Mouse (Mus musculus) kidney, embryonic 14.5 days (tissue): ENCODE results near the gene Ptprd. TPM values are rescaled to one million over a fixed set of nuclear protein-coding genes. Genes with fewer than 3 reads are reported as not detected.
A peak's percentile ranks its signal among the peaks of the same experiment; 100 is the strongest.

Source experiments
- ATAC-seq: fragments of 200-750 bp; cut with Nextera tagmentation; 2 replicates; pipeline ENCODE4 v1.8.0; 2017; ENCODE audit warnings: moderate number of reproducible peaks, mild to moderate bottlenecking, moderate TSS enrichment, moderate library complexity; ENCODE audit not compliant: low FRiP score, low TSS enrichment
- H3K27ac ChIP-seq: fragments of 300-500 bp; sonication (generic); 2 replicates; pipeline ENCODE4 v1.5.1; 2014; ENCODE audit warnings: low read depth, mild to moderate bottlenecking, low read length, moderate library complexity, mixed read lengths
- H3K27me3 ChIP-seq: fragments of 300-500 bp; sonication (generic); 2 replicates; pipeline ENCODE4 v1.6.1; 2014; ENCODE audit warnings: mild to moderate bottlenecking, low read length; ENCODE audit not compliant: control insufficient read depth, insufficient read depth
- H3K36me3 ChIP-seq: fragments of 300-500 bp; sonication (generic); 2 replicates; pipeline ENCODE4 v1.6.1; 2014; ENCODE audit warnings: low read length, mixed read lengths; ENCODE audit not compliant: control insufficient read depth, insufficient read depth
- H3K4me1 ChIP-seq: fragments of 300-500 bp; sonication (generic); 2 replicates; pipeline ENCODE4 v1.6.1; 2014; ENCODE audit warnings: low read length, mixed read lengths; ENCODE audit not compliant: control insufficient read depth, insufficient read depth
- H3K4me2 ChIP-seq: fragments of 300-500 bp; sonication (generic); replicated peaks from 2 replicates; pipeline ENCODE4 v1.6.1; 2014; ENCODE audit warnings: low read depth, mild to moderate bottlenecking, low read length
- H3K4me3 ChIP-seq: fragments of 300-500 bp; sonication (generic); 2 replicates; pipeline ENCODE4 v1.5.1; 2014; ENCODE audit warnings: mild to moderate bottlenecking, low read length
- H3K9ac ChIP-seq: fragments of 300-500 bp; sonication (generic); 2 replicates; pipeline ENCODE4 v1.6.1; 2014; ENCODE audit warnings: low read depth, mild to moderate bottlenecking, low read length, moderate library complexity
- H3K9me3 ChIP-seq: fragments of 300-500 bp; sonication (generic); 2 replicates; pipeline ENCODE4 v1.6.1; 2016; ENCODE audit warnings: low read length; ENCODE audit not compliant: control insufficient read depth
- WGBS: fragments of 180-500 bp; shearing (Covaris S2); extraction: QIAGEN DNeasy Blood & Tissue Kit; methylation state at CpG from one replicate; pipeline ENCODE4 v1.1.7; 2014; 5-methylcytosine and 5-hydroxymethylcytosine counted together
- polyA plus RNA-seq: library from polyadenylated mRNA; unstranded; fragments of >200 nt; fragmentation: Nextera tagmentation; extraction: Ambion mirVana; gene quantifications from 2 replicates; pipeline ENCODE4 v1.2.1, GENCODE M21; 2014

The Ptprd gene
- polyA plus RNA-seq, 1 experiment from 2014 or later = 34.8 TPM

DNA sequence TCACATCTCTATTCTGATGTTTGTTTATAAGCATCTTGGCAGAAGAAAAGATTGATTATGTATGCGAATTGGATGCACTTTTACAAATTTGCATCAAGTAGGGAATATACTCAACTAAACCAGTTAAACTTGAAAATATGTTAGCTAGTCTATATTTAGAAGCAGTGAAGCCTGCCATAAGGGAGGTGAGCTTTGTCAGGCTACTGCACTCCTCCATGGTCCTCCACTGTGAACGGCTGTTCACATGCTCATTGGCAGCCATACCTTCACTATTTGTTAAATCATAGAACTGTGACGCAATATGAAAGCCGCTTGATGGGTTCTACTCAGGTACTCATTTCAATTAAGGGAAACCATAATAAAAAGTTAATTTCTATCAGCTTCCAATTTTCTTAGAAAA, 1215.6 kb downstream of the Ptprd start:
- ATAC-seq = no peak
- Histone ChIP-seq H3K9me3 (no peaks in the 10 kb centered on the region), H3K4me1 (no peaks in the 10 kb centered on the region), H3K9ac (no peak overlapping the region), H3K36me3 (no peaks in the 10 kb centered on the region), H3K4me3 (no peak overlapping the region), H3K27ac (no peak overlapping the region), H3K27me3 (no peaks in the 10 kb centered on the region), H3K4me2 (no peak overlapping the region)
- WGBS = 89% methylated on average over 4 of the region's 4 CpGs

DNA sequence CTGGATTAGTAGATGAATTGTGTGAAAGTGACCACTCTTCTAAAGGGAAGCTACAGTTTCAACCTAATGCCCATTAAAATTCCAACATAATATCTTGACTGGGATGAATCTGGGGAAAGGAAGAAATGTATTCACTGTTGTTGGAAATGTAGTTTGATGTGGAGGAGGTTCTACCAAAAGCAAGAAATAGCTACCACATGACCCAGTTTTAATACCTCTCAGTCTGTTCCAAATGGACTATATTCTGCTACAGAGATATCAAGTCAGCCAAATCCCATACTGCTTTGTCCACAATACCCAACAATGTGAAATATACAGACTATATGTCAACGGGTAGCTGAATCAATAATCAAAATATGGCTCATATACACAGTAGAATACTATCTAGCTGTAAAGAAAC, 1221.8 kb downstream of the Ptprd start:
- no peaks in the 10 kb centered on the region for H3K9me3 ChIP-seq
- no peak overlapping the region for H3K4me3 ChIP-seq
- H3K4me2 ChIP-seq = no peak overlapping the region
- WGBS = 98% methylated on average over 1 of the region's 1 CpGs
- no peak overlapping the region for H3K27ac ChIP-seq
- H3K36me3 ChIP-seq = no peaks in the 10 kb centered on the region
- H3K4me1 ChIP-seq = no peaks in the 10 kb centered on the region
- ATAC-seq = no peak
- H3K27me3 ChIP-seq = no peaks in the 10 kb centered on the region
- H3K9ac ChIP-seq = no peak overlapping the region

DNA sequence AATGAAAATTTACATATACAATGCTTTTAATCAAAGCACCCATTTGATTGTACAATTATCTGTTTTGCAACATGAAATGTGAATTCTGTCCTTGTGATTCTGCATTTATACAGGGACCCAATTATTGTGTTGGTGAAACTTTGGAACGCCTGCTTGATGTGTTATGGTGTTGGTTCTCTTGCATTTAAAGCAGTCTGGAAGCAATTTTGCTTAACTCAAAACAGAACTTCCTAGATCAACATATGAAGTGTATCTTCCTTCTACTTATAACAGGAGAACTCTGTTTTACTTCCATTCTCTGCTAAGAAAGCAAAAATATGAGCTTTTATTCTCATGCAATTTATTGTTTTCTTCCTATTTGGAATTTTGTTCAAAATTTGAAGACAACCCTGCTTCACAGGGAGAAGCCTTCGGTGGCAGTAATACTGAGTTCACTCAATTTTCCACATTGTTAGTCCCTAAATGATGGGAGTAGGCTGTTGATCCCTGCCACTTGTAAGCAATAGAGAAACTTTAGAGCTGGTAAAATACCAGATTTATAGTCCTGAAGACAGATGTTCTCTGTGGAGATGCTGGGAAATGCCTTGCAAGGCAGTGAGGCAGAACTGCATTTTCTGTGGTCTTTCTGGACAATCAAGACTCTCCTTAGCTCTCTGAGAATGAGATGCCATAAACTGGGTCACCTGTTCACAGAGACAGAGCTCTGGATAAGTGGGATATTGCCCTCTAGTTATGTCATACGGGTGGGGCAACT, 1234.5 kb downstream of the Ptprd start:
- Histone ChIP-seq H3K36me3 (no peaks in the 10 kb centered on the region), H3K9me3 (no peaks in the 10 kb centered on the region), H3K4me1 (no peaks in the 10 kb centered on the region), H3K9ac (no peak overlapping the region), H3K4me2 (no peak overlapping the region), H3K27ac (no peak overlapping the region), H3K27me3 (no peaks in the 10 kb centered on the region), H3K4me3 (no peak overlapping the region)
- 46% methylated on average over 3 of the region's 3 CpGs for WGBS
- peak; percentile 83 for ATAC-seq

DNA sequence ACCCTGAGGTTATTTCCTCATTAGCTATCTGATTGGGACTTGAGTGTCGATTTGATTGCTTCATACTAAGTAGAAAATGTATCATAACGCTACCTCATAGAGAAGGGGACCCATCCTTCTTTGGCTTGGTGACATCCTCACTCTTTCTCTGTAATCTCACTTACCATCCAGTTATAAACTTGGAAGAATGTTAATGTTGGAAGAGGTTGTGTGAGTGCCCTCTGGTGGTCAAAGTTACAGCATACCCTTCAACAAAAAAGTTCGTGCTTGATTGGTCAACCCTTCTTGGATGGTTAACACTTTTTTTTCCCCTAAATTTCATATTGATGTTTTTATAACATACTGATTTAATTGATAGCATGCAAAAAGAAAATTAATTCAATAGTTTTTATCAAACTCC, 1263.5 kb downstream of the Ptprd start:
- Histone ChIP-seq H3K4me3 (no peak overlapping the region), H3K4me2 (no peak overlapping the region), H3K9ac (no peak overlapping the region), H3K36me3 (no peaks in the 10 kb centered on the region), H3K9me3 (no peaks in the 10 kb centered on the region), H3K4me1 (no peaks in the 10 kb centered on the region), H3K27ac (no peak overlapping the region), H3K27me3 (no peaks in the 10 kb centered on the region)
- no peak for ATAC-seq
- WGBS = 40% methylated on average over 3 of the region's 3 CpGs

DNA sequence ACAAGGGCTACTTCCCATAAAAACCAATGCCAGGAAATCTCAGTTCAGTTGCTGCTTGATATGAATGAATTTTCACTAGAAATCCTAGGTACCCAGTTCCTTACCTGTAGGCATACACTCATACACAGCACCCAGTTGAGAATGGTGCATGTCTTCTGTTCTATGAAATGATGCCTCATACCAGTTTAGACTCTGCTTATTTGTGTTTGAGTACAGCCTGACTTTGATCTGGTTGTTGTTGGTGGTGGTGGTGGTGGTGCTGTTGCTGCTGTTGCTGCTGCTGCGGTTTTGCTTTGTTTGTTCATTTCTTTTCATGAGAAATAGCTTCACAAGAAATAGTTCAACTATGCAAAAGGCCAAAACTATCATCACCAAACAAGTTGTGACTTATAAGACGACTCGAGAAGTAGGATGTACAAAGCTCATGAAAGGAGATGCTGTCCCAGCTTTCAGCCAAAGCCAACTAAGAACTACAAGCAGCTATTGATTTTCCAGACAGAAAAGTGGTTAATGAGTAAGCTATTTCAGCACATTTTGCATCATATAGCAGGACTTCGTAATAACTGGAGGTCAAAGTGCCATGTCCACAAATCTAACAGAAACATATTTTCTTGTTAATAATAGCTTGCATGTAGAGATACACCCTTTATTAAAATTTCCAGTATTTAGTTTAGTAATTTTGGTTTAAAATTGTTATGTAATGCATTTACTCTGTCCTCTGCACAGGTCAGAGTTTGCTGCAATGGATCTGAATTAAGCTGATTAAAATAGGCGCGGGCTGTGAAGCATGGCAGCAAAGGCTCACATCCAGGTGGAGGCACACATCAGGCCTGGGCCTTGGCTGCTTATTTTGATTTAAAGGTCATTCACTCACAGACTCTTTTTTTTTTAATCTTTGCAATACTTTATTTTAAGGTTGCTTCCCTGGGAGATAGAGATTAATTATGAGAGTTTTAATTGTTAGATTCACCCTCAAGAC, 1270.1 kb downstream of the Ptprd start:
- H3K27me3 ChIP-seq = no peaks in the 10 kb centered on the region
- no peak overlapping the region for H3K27ac ChIP-seq
- no peak overlapping the region for H3K4me2 ChIP-seq
- 80% methylated on average over 6 of the region's 6 CpGs for WGBS
- no peaks in the 10 kb centered on the region for H3K36me3 ChIP-seq
- H3K4me1 ChIP-seq = no peaks in the 10 kb centered on the region
- ATAC-seq = no peak
- no peak overlapping the region for H3K4me3 ChIP-seq
- no peak overlapping the region for H3K9ac ChIP-seq
- H3K9me3 ChIP-seq = no peaks in the 10 kb centered on the region

DNA sequence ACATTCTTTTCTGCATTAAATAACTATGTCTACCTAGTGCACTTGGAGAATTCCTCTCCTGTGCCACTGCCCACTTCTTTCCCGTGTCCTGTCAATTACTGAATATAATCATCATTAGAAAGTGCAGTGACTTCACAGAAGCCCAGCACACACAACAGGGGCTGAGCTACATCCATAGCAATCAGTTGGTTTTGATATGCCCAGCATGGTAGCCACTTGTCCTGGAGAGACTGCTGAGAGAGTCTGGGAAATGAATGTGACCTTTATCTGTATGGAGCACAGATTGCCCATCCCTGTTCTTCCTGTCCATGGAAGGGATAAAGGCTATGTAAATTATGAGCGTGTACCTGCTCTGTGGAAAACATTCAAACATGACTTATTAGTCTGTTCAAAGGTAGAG, 1280.2 kb downstream of the Ptprd start:
- ATAC-seq = no peak
- Histone ChIP-seq H3K4me2 (no peak overlapping the region), H3K36me3 (no peaks in the 10 kb centered on the region), H3K4me1 (no peaks in the 10 kb centered on the region), H3K4me3 (no peak overlapping the region), H3K9me3 (no peaks in the 10 kb centered on the region), H3K27ac (no peak overlapping the region), H3K27me3 (no peaks in the 10 kb centered on the region), H3K9ac (no peak overlapping the region)
- WGBS = 79% methylated on average over 2 of the region's 2 CpGs

DNA sequence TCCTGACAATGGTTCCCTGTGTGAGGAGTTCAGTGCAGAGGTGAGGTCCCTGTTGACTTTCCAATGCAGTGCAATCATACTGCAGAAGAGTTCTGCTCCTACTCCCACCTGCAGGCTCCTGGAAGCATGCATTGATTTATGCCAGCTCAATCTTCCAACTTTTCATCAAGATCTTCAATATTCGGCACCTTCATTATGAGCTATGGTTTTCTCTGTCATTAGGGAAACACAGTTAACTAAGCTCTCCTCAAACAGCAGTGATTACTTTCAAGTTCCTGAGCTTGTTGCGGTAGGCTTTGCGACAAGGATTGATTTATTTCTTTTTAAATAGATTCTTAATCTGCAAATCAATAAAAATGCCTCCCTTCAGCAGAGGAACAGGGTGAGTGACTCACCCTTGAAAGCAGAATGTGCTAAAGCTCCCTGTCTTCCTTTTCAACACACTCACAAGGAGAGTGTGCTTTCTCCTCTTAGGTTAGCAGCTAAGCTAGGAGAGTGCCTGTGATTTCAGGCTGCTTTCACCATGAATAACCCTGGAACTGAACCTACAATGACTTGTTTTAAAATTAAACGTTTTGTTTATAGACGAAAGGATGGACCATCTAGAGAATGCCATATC, 1298.1 kb downstream of the Ptprd start:
- H3K27ac ChIP-seq = no peak overlapping the region
- H3K36me3 ChIP-seq = no peaks in the 10 kb centered on the region
- no peaks in the 10 kb centered on the region for H3K9me3 ChIP-seq
- no peaks in the 10 kb centered on the region for H3K27me3 ChIP-seq
- H3K4me1 ChIP-seq = no peaks in the 10 kb centered on the region
- 65% methylated on average over 5 of the region's 5 CpGs for WGBS
- no peak overlapping the region for H3K9ac ChIP-seq
- no peak overlapping the region for H3K4me3 ChIP-seq
- no peak overlapping the region for H3K4me2 ChIP-seq
- ATAC-seq = no peak

DNA sequence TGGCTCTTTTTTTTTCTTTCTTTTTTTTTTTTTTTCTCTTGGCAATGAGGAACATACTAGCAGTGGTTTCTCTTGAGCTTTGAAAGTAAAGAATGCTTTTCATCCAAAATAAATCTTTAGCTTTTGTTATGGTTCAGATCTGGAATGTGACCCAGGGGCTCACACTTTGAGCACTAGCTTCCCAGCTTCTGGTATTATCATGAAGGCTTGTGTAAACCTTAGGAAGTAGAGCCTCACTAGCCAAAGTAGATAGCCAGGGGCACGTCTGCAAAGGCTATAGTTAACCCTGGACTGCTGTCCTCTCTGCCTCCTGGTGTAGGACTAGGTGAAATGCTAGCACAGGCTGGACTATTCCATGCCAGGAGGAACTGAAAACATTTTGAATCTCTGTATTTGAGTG, 1310.1 kb downstream of the Ptprd start:
- Histone ChIP-seq H3K4me3 (no peak overlapping the region), H3K27me3 (no peaks in the 10 kb centered on the region), H3K9me3 (no peaks in the 10 kb centered on the region), H3K36me3 (no peaks in the 10 kb centered on the region), H3K27ac (no peak overlapping the region; the same call in 1 of the 2 replicates), H3K4me1 (no peaks in the 10 kb centered on the region), H3K9ac (no peak overlapping the region), H3K4me2 (no peak overlapping the region)
- WGBS = 36% methylated on average over 1 of the region's 1 CpGs
- no peak for ATAC-seq

DNA sequence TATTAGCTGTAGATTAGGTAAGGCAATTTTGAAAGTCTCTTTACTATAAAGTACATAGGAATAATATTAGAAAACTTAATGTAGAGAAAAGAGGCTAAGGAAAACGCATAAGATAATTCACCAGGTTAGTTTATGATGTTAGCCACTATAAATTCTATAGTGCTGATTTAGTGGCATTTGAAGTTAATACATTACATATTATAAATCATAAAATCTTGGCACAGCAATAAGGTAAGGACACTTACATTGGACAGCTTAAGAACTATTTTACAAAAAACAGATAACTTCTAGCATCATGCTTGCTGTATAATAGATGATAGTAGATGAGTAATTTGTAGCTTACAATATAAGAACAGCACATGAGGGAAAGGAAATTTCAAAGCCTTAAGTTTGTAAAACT, 1322.1 kb downstream of the Ptprd start:
- ATAC-seq = no peak
- Histone ChIP-seq H3K27ac (no peak overlapping the region), H3K27me3 (no peaks in the 10 kb centered on the region), H3K4me2 (no peak overlapping the region), H3K9ac (no peak overlapping the region), H3K4me1 (no peaks in the 10 kb centered on the region), H3K4me3 (no peak overlapping the region), H3K9me3 (no peaks in the 10 kb centered on the region), H3K36me3 (no peaks in the 10 kb centered on the region)
- WGBS = 79% methylated on average over 1 of the region's 1 CpGs
